Mouse (Mus musculus) liver, adult (tissue): Measurements from ENCODE around the gene Olfr547.

Source experiments
- GATA4 ChIP-seq: IDR thresholded peaks from 2 replicates; pipeline ENCODE4 v1.6.1; 2014; ENCODE audit warnings: mild to moderate bottlenecking, low read length; ENCODE audit not compliant: insufficient replicate concordance

Olfr547 gene

GRCm38 (mm10) chr7:102541251-102541650 lies 6.7 kb downstream of the Olfr547 start:
- TF ChIP-seq GATA4 = no peak

GRCm38 (mm10) chr7:102549570-102549969 lies 15.0 kb downstream of the Olfr547 start, which contains the start of gene Olfr549:
TSS of gene Olfr549 (plus strand) at chr7:102549870.
- no peak for TF ChIP-seq GATA4

GRCm38 (mm10) chr7:102553279-102553678 lies 18.7 kb downstream of the Olfr547 start:
- TF ChIP-seq GATA4 = no peak

GRCm38 (mm10) chr7:102564999-102565997 lies 30.7 kb downstream of the Olfr547 start, which contains the start of gene Trim21:
TSS of gene Trim21 (minus strand) at chr7:102565486.
- TF ChIP-seq GATA4 = no peak; the same call in 1 of the 2 replicates

GRCm38 (mm10) chr7:102566219-102566618 lies 31.7 kb downstream of the Olfr547 start:
- TF ChIP-seq GATA4 = no peak

- no peak for TF ChIP-seq GATA4
These were observed 36.6 kb downstream of the Olfr547 start, which contains the start of gene Olfr550 for GRCm38 (mm10) chr7:102571142-102571541. TSS of gene Olfr550 (plus strand) at chr7:102571442.

GRCm38 (mm10) chr7:102573174-102573830 lies 38.8 kb downstream of the Olfr547 start:
- TF ChIP-seq GATA4 = no peak

- TF ChIP-seq GATA4 = no peak
These were observed 41.4 kb downstream of the Olfr547 start for GRCm38 (mm10) chr7:102575998-102576397.
